Mouse (Mus musculus): ENCODE measurements around the gene Noto. TPM values are rescaled to one million over a fixed set of nuclear protein-coding genes. Genes with fewer than 3 reads are reported as not detected.

Noto gene
- not detected in 2 replicates for polyA plus RNA-seq (2015; fragmentation: Nextera tagmentation; extraction: Ambion mirVana)

GRCm38 (mm10) chr6:85423836-85424379, at the start of gene Noto:
Gene Noto, plus strand, starts transcription at chr6:85423886.
- peak; percentile 57 for ATAC-seq (ENCODE audit: low FRiP score, low TSS enrichment)
- Histone ChIP-seq H3K4me2 (replicated peaks; ENCODE audit: low read depth, low read length) (peak within 1 kb of the TSS; percentile 43), H3K9me3 (ENCODE audit: low read length) (no peaks in the 10 kb centered on the region), H3K4me1 (ENCODE audit: insufficient read depth, low read length) (no peaks in the 10 kb centered on the region), H3K36me3 (ENCODE audit: insufficient read depth, low read length) (no peaks in the 10 kb centered on the region), H3K4me3 (ENCODE audit: low read length) (no peak within 1 kb of the TSS), H3K9ac (replicated peaks; ENCODE audit: low read length) (no peak within 1 kb of the TSS), H3K27me3 (ENCODE audit: insufficient read depth, low read length) (peaks cover 12% of the 10 kb centered on the region), H3K27ac (ENCODE audit: low read length) (no peak within 1 kb of the TSS)
- 12% methylated on average over 28 of the region's 28 CpGs for WGBS

- peak within 1 kb of the TSS; percentile 91 for H3K4me2 ChIP-seq (replicated peaks; ENCODE audit: low read depth, low read length)
- peak; percentile 16 for ATAC-seq (ENCODE audit: low FRiP score, low TSS enrichment)
- under 1% methylated on average over 73 of the region's 80 CpGs for WGBS
- H3K9ac ChIP-seq (replicated peaks; ENCODE audit: low read length) = peak within 1 kb of the TSS; percentile 87
- H3K9me3 ChIP-seq (ENCODE audit: low read length) = no peaks in the 10 kb centered on the region
- H3K36me3 ChIP-seq (ENCODE audit: insufficient read depth, low read length) = no peaks in the 10 kb centered on the region
- no peaks in the 10 kb centered on the region for H3K27me3 ChIP-seq (ENCODE audit: insufficient read depth, low read length)
- peak within 1 kb of the TSS; percentile 82 for H3K4me3 ChIP-seq (ENCODE audit: low read length)
- peaks cover 43% of the 10 kb centered on the region for H3K4me1 ChIP-seq (ENCODE audit: insufficient read depth, low read length)
- peak within 1 kb of the TSS; percentile 70 for H3K27ac ChIP-seq (ENCODE audit: low read length)
These were observed 49.5 kb upstream of the Noto start, which contains the start of gene Rab11fip5 for GRCm38 (mm10) chr6:85373951-85374733. Gene Rab11fip5, minus strand, starts transcription at chr6:85374634.

- ATAC-seq (ENCODE audit: low FRiP score, low TSS enrichment) = peak; percentile 95
- H3K9ac ChIP-seq (replicated peaks; ENCODE audit: low read length) = peak overlapping the region; percentile 87
These were observed 49.0 kb upstream of the Noto start for GRCm38 (mm10) chr6:85374734-85375114.

GRCm38 (mm10) chr6:85377066-85377734, 46.5 kb upstream of the Noto start:
- Histone ChIP-seq H3K4me3 (ENCODE audit: low read length) (no peak overlapping the region), H3K4me1 (ENCODE audit: insufficient read depth, low read length) (peaks cover 41% of the 10 kb centered on the region), H3K9ac (replicated peaks; ENCODE audit: low read length) (no peak overlapping the region), H3K4me2 (replicated peaks; ENCODE audit: low read depth, low read length) (no peak overlapping the region), H3K27ac (ENCODE audit: low read length) (no peak overlapping the region), H3K27me3 (ENCODE audit: insufficient read depth, low read length) (no peaks in the 10 kb centered on the region), H3K36me3 (ENCODE audit: insufficient read depth, low read length) (no peaks in the 10 kb centered on the region), H3K9me3 (ENCODE audit: low read length) (no peaks in the 10 kb centered on the region)
- WGBS = 73% methylated on average over 4 of the region's 4 CpGs
- no peak for ATAC-seq (ENCODE audit: low FRiP score, low TSS enrichment)

More at GRCm38 (mm10) chr6:85374734-85375114, 49.0 kb upstream of the Noto start:
- 0% methylated on average over 19 of the region's 19 CpGs for WGBS
- Histone ChIP-seq H3K4me3 (ENCODE audit: low read length) (peak overlapping the region; percentile 82), H3K4me1 (ENCODE audit: insufficient read depth, low read length) (peaks cover 37% of the 10 kb centered on the region), H3K4me2 (replicated peaks; ENCODE audit: low read depth, low read length) (peak overlapping the region; percentile 91), H3K27ac (ENCODE audit: low read length) (peak overlapping the region; percentile 70), H3K36me3 (ENCODE audit: insufficient read depth, low read length) (no peaks in the 10 kb centered on the region), H3K9me3 (ENCODE audit: low read length) (no peaks in the 10 kb centered on the region), H3K27me3 (ENCODE audit: insufficient read depth, low read length) (no peaks in the 10 kb centered on the region)

- H3K4me1 ChIP-seq (ENCODE audit: insufficient read depth, low read length) = peaks cover 35% of the 10 kb centered on the region
- 23% methylated on average over 5 of the region's 5 CpGs for WGBS
- H3K4me3 ChIP-seq (ENCODE audit: low read length) = no peak overlapping the region
- H3K36me3 ChIP-seq (ENCODE audit: insufficient read depth, low read length) = no peaks in the 10 kb centered on the region
- 0 out of 2 replicates have a peak overlapping the region, but pooled peaks have one; percentile 6 for H3K4me2 ChIP-seq (replicated peaks; ENCODE audit: low read depth, low read length)
- no peak overlapping the region for H3K9ac ChIP-seq (replicated peaks; ENCODE audit: low read length)
- H3K27me3 ChIP-seq (ENCODE audit: insufficient read depth, low read length) = no peaks in the 10 kb centered on the region
- no peak for ATAC-seq (ENCODE audit: low FRiP score, low TSS enrichment)
- no peaks in the 10 kb centered on the region for H3K9me3 ChIP-seq (ENCODE audit: low read length)
- peak overlapping the region; percentile 75 for H3K27ac ChIP-seq (ENCODE audit: low read length)
These were observed 45.8 kb upstream of the Noto start for GRCm38 (mm10) chr6:85377876-85378275.

GRCm38 (mm10) chr6:85378629-85379028, 45.1 kb upstream of the Noto start:
- H3K27ac ChIP-seq (ENCODE audit: low read length) = peak overlapping the region; percentile 68; the same call in 1 of the 2 replicates
- H3K27me3 ChIP-seq (ENCODE audit: insufficient read depth, low read length) = no peaks in the 10 kb centered on the region
- no peaks in the 10 kb centered on the region for H3K9me3 ChIP-seq (ENCODE audit: low read length)
- H3K4me3 ChIP-seq (ENCODE audit: low read length) = no peak overlapping the region
- WGBS = 52% methylated on average over 8 of the region's 8 CpGs
- 0 out of 2 replicates have a peak overlapping the region, but pooled peaks have one; percentile 6 for H3K4me2 ChIP-seq (replicated peaks; ENCODE audit: low read depth, low read length)
- no peak overlapping the region for H3K9ac ChIP-seq (replicated peaks; ENCODE audit: low read length)
- H3K36me3 ChIP-seq (ENCODE audit: insufficient read depth, low read length) = no peaks in the 10 kb centered on the region
- peaks cover 28% of the 10 kb centered on the region for H3K4me1 ChIP-seq (ENCODE audit: insufficient read depth, low read length)
- no peak for ATAC-seq (ENCODE audit: low FRiP score, low TSS enrichment)

GRCm38 (mm10) chr6:85380201-85380900, 43.3 kb upstream of the Noto start:
- ATAC-seq (ENCODE audit: low FRiP score, low TSS enrichment) = peak; percentile 89; the same call in 1 of the 2 replicates
- Histone ChIP-seq H3K9me3 (ENCODE audit: low read length) (no peaks in the 10 kb centered on the region), H3K36me3 (ENCODE audit: insufficient read depth, low read length) (no peaks in the 10 kb centered on the region), H3K9ac (replicated peaks; ENCODE audit: low read length) (0 out of 2 replicates have a peak overlapping the region, but pooled peaks have one; percentile 3), H3K27ac (ENCODE audit: low read length) (peak overlapping the region; percentile 74; the same call in 1 of the 2 replicates), H3K27me3 (ENCODE audit: insufficient read depth, low read length) (no peaks in the 10 kb centered on the region), H3K4me2 (replicated peaks; ENCODE audit: low read depth, low read length) (peak overlapping the region; percentile 31), H3K4me3 (ENCODE audit: low read length) (peak overlapping the region; percentile 7; the same call in 1 of the 2 replicates), H3K4me1 (ENCODE audit: insufficient read depth, low read length) (peaks cover 24% of the 10 kb centered on the region)
- 28% methylated on average over 10 of the region's 10 CpGs for WGBS

GRCm38 (mm10) chr6:85380901-85381647, 42.6 kb upstream of the Noto start:
- peak; percentile 77 for ATAC-seq (ENCODE audit: low FRiP score, low TSS enrichment)
- Histone ChIP-seq H3K4me3 (ENCODE audit: low read length) (peak overlapping the region; percentile 7; the same call in 1 of the 2 replicates), H3K27ac (ENCODE audit: low read length) (peak overlapping the region; percentile 74), H3K36me3 (ENCODE audit: insufficient read depth, low read length) (no peaks in the 10 kb centered on the region), H3K4me2 (replicated peaks; ENCODE audit: low read depth, low read length) (peak overlapping the region; percentile 31), H3K27me3 (ENCODE audit: insufficient read depth, low read length) (no peaks in the 10 kb centered on the region), H3K4me1 (ENCODE audit: insufficient read depth, low read length) (peaks cover 24% of the 10 kb centered on the region), H3K9me3 (ENCODE audit: low read length) (no peaks in the 10 kb centered on the region), H3K9ac (replicated peaks; ENCODE audit: low read length) (0 out of 2 replicates have a peak overlapping the region, but pooled peaks have one; percentile 3)
- WGBS = 15% methylated on average over 17 of the region's 17 CpGs

GRCm38 (mm10) chr6:85381648-85382020, 42.1 kb upstream of the Noto start:
- Histone ChIP-seq H3K27ac (ENCODE audit: low read length) (no peak overlapping the region), H3K9me3 (ENCODE audit: low read length) (no peaks in the 10 kb centered on the region), H3K36me3 (ENCODE audit: insufficient read depth, low read length) (no peaks in the 10 kb centered on the region), H3K27me3 (ENCODE audit: insufficient read depth, low read length) (no peaks in the 10 kb centered on the region; the same call in 1 of the 2 replicates), H3K9ac (replicated peaks; ENCODE audit: low read length) (no peak overlapping the region), H3K4me2 (replicated peaks; ENCODE audit: low read depth, low read length) (no peak overlapping the region), H3K4me3 (ENCODE audit: low read length) (no peak overlapping the region), H3K4me1 (ENCODE audit: insufficient read depth, low read length) (peaks cover 24% of the 10 kb centered on the region)
- ATAC-seq (ENCODE audit: low FRiP score, low TSS enrichment) = no peak
- 88% methylated on average over 10 of the region's 10 CpGs for WGBS
